Mouse (Mus musculus) kidney, embryonic 15.5 days (tissue): ENCODE data around the gene Rassf3. TPM values are rescaled to one million over a fixed set of nuclear protein-coding genes. Genes with fewer than 3 reads are reported as not detected.

Experiments
- ATAC-seq: fragments of 200-750 bp; cut with Nextera tagmentation; replicated peaks from 2 replicates; pipeline ENCODE4 v1.8.0; 2017; ENCODE audit warnings: moderate TSS enrichment; ENCODE audit not compliant: low FRiP score
- H3K27ac ChIP-seq: fragments of 300-500 bp; sonication (generic); 2 replicates; pipeline ENCODE4 v1.5.1; 2015; ENCODE audit warnings: mild to moderate bottlenecking, inconsistent platforms
- H3K27me3 ChIP-seq: fragments of 300-500 bp; sonication (generic); 2 replicates; pipeline ENCODE4 v1.6.1; 2015; ENCODE audit warnings: inconsistent platforms
- H3K36me3 ChIP-seq: fragments of 300-500 bp; sonication (generic); 2 replicates; pipeline ENCODE4 v1.6.1; 2015; ENCODE audit warnings: inconsistent platforms
- H3K4me1 ChIP-seq: fragments of 300-500 bp; sonication (generic); 2 replicates; pipeline ENCODE4 v1.6.1; 2015; ENCODE audit warnings: inconsistent platforms
- H3K4me2 ChIP-seq: fragments of 300-500 bp; sonication (generic); 2 replicates; pipeline ENCODE4 v1.6.1; 2015; ENCODE audit warnings: moderate library complexity, mild to moderate bottlenecking, inconsistent platforms
- H3K4me3 ChIP-seq: fragments of 300-500 bp; sonication (generic); replicated peaks from 2 replicates; pipeline ENCODE4 v1.5.1; 2015; ENCODE audit warnings: mild to moderate bottlenecking, inconsistent platforms
- H3K9ac ChIP-seq: fragments of 300-500 bp; sonication (generic); 2 replicates; pipeline ENCODE4 v1.6.1; 2015; ENCODE audit warnings: mild to moderate bottlenecking, inconsistent platforms
- H3K9me3 ChIP-seq: fragments of 300-500 bp; sonication (generic); replicated peaks from 2 replicates; pipeline ENCODE4 v1.6.1; 2016; ENCODE audit warnings: inconsistent platforms
- WGBS: fragments of 180-500 bp; shearing (Covaris S2); methylation state at CpG from one replicate; pipeline ENCODE4 v1.1.7; 2015; ENCODE audit warnings: mixed read lengths; 5-methylcytosine and 5-hydroxymethylcytosine counted together
- polyA plus RNA-seq: library from polyadenylated mRNA; unstranded; fragments of >200 nt; fragmentation: Nextera tagmentation; extraction: Ambion mirVana; gene quantifications from 2 replicates; pipeline ENCODE4 v1.2.1, GENCODE M21; 2015

Rassf3 gene
- polyA plus RNA-seq, 1 experiment from 2014 or later = 13.8 TPM

DNA sequence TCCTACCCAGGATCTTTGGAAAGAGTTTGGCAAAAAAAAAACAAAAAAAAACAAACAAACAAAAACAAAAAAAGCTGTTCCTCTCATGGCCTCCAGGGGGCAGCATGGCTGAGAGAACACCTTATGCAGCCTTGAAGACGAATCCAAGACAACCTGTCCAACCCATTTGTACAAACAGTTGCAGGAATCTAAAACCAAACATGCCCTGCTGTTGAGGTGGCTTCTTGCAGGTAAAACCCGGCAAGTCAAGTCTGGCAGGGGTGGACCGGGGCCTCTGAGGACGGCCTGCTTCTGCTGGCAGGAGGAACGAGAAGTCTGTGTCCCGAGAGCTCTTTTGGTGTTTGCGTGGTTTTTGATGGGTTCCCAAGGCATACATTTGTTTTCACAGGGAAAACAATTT lies 66.4 kb downstream of the Rassf3 start:
- Histone ChIP-seq H3K9ac (no peak overlapping the region), H3K36me3 (peaks cover 21% of the 10 kb centered on the region), H3K27ac (no peak overlapping the region), H3K9me3 (no peaks in the 10 kb centered on the region), H3K4me3 (no peak overlapping the region), H3K4me2 (no peak overlapping the region), H3K27me3 (no peaks in the 10 kb centered on the region), H3K4me1 (peaks cover 21% of the 10 kb centered on the region)
- WGBS = 72% methylated on average over 7 of the region's 7 CpGs
- ATAC-seq = no peak

GRCm38 (mm10) chr10:121403946-121404345 lies 72.2 kb downstream of the Rassf3 start:
- Histone ChIP-seq H3K4me1 (no peaks in the 10 kb centered on the region), H3K27me3 (no peaks in the 10 kb centered on the region), H3K36me3 (0 out of 2 replicates have a peak, but pooled peaks cover 4% of the 10 kb centered on the region), H3K4me2 (no peak overlapping the region), H3K27ac (no peak overlapping the region), H3K9ac (no peak overlapping the region), H3K4me3 (no peak overlapping the region), H3K9me3 (no peaks in the 10 kb centered on the region)
- WGBS = 72% methylated on average over 6 of the region's 9 CpGs
- ATAC-seq = no peak

GRCm38 (mm10) chr10:121403104-121403503 lies 73.0 kb downstream of the Rassf3 start:
- Histone ChIP-seq H3K27ac (no peak overlapping the region), H3K27me3 (no peaks in the 10 kb centered on the region), H3K4me2 (no peak overlapping the region), H3K4me3 (no peak overlapping the region), H3K9me3 (no peaks in the 10 kb centered on the region), H3K4me1 (no peaks in the 10 kb centered on the region), H3K9ac (no peak overlapping the region), H3K36me3 (0 out of 2 replicates have a peak, but pooled peaks cover 4% of the 10 kb centered on the region)
- WGBS = 75% methylated on average over 9 of the region's 9 CpGs
- ATAC-seq = no peak

- no peaks in the 10 kb centered on the region for H3K9me3 ChIP-seq
- H3K4me3 ChIP-seq = no peak overlapping the region
- H3K36me3 ChIP-seq = peaks cover 16% of the 10 kb centered on the region
- WGBS = 72% methylated on average over 7 of the region's 7 CpGs
- no peaks in the 10 kb centered on the region for H3K4me1 ChIP-seq
- no peak for ATAC-seq
- no peak overlapping the region for H3K4me2 ChIP-seq
- no peaks in the 10 kb centered on the region for H3K27me3 ChIP-seq
- H3K27ac ChIP-seq = no peak overlapping the region
- no peak overlapping the region for H3K9ac ChIP-seq
Observed at GRCm38 (mm10) chr10:121401005-121401404, 75.1 kb downstream of the Rassf3 start.

- WGBS = 89% methylated on average over 7 of the region's 7 CpGs
- Histone ChIP-seq H3K9me3 (no peaks in the 10 kb centered on the region), H3K4me1 (no peaks in the 10 kb centered on the region), H3K36me3 (peaks cover 39% of the 10 kb centered on the region), H3K27ac (no peak overlapping the region), H3K4me2 (no peak overlapping the region), H3K4me3 (no peak overlapping the region), H3K27me3 (no peaks in the 10 kb centered on the region), H3K9ac (no peak overlapping the region)
- ATAC-seq = no peak
Observed at GRCm38 (mm10) chr10:121398599-121398998, 77.5 kb downstream of the Rassf3 start.

- 75% methylated on average over 20 of the region's 20 CpGs for WGBS
- no peaks in the 10 kb centered on the region for H3K9me3 ChIP-seq
- no peak overlapping the region for H3K9ac ChIP-seq
- no peak overlapping the region for H3K27ac ChIP-seq
- no peak for ATAC-seq
- H3K4me3 ChIP-seq = no peak overlapping the region
- no peaks in the 10 kb centered on the region for H3K27me3 ChIP-seq
- no peaks in the 10 kb centered on the region for H3K4me1 ChIP-seq
- H3K36me3 ChIP-seq = peaks cover 64% of the 10 kb centered on the region
- no peak overlapping the region for H3K4me2 ChIP-seq
Observed at GRCm38 (mm10) chr10:121395542-121396176, 80.5 kb downstream of the Rassf3 start.

DNA sequence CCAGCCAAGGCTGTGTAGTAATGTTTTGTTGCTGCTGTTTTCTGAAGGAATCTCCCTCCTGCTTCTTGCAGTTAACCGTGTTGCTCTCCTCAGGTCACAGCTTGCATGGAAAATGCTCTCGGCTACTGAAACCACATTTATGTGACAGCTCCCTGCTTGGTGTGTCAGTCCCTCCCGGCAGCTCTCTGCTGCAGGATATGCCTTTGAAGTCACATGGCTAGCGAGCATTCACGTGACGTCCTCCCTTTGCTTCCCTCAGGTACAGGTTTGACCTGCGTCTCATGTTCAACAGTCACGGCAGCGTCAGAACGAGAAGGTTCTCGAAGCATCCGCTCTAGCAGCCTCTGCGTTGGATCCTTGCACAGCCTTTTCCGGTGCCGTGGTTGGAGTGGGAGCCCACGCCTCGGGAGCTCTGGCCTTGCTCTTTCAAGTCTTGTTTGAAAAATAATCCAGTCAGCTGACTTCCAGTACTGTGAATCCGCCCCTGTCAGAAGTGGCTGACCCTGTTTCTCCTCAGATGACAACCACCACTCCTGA lies 81.3 kb downstream of the Rassf3 start:
- H3K4me3 ChIP-seq = no peak overlapping the region

DNA sequence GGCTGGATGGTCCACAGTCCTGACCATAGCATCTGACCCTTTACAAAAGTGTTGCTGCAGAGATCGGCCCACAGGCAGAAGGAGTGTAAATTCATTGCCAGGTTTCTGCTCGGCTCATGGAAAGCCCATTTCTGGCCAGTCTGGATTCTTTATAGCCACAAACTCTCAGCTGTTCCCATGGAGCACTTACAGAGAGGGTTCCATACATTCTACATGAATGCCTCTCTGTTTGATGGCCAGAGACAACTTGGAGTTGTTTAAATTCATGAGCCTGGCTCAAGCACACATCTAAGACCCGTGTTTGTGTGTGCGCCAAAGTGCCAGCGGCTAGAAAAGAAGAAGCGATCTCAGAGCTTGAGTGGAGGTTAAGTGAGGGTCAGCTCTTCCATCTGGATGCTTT lies 81.9 kb downstream of the Rassf3 start:
- H3K4me1 ChIP-seq = no peaks in the 10 kb centered on the region
- no peak overlapping the region for H3K4me2 ChIP-seq
- H3K27me3 ChIP-seq = no peaks in the 10 kb centered on the region
- no peak overlapping the region for H3K9ac ChIP-seq
- H3K4me3 ChIP-seq = no peak overlapping the region
- WGBS = 78% methylated on average over 6 of the region's 6 CpGs
- ATAC-seq = no peak
- H3K27ac ChIP-seq = no peak overlapping the region
- H3K9me3 ChIP-seq = no peaks in the 10 kb centered on the region
- peaks cover 77% of the 10 kb centered on the region for H3K36me3 ChIP-seq

More for the DNA sequence above, 81.3 kb downstream of the Rassf3 start:
- Histone ChIP-seq H3K27me3 (no peaks in the 10 kb centered on the region), H3K4me2 (no peak overlapping the region), H3K4me1 (no peaks in the 10 kb centered on the region), H3K9me3 (no peaks in the 10 kb centered on the region), H3K9ac (no peak overlapping the region), H3K27ac (no peak overlapping the region), H3K36me3 (peaks cover 72% of the 10 kb centered on the region)
- 72% methylated on average over 18 of the region's 18 CpGs for WGBS
- ATAC-seq = no peak

- Histone ChIP-seq H3K27me3 (no peaks in the 10 kb centered on the region), H3K4me1 (no peaks in the 10 kb centered on the region), H3K4me2 (no peak overlapping the region), H3K9ac (no peak overlapping the region), H3K9me3 (no peaks in the 10 kb centered on the region), H3K27ac (no peak overlapping the region), H3K36me3 (peaks cover 93% of the 10 kb centered on the region), H3K4me3 (no peak overlapping the region)
- ATAC-seq = no peak
- 92% methylated on average over 8 of the region's 8 CpGs for WGBS
Observed at GRCm38 (mm10) chr10:121391901-121392300, 84.2 kb downstream of the Rassf3 start.

GRCm38 (mm10) chr10:121390602-121391001 lies 85.5 kb downstream of the Rassf3 start:
- 79% methylated on average over 10 of the region's 10 CpGs for WGBS
- Histone ChIP-seq H3K36me3 (peaks cover 83% of the 10 kb centered on the region), H3K4me1 (no peaks in the 10 kb centered on the region), H3K9me3 (no peaks in the 10 kb centered on the region), H3K27ac (no peak overlapping the region), H3K4me3 (no peak overlapping the region), H3K4me2 (no peak overlapping the region), H3K27me3 (no peaks in the 10 kb centered on the region), H3K9ac (no peak overlapping the region)
- no peak for ATAC-seq

- H3K9ac ChIP-seq = no peak overlapping the region
- H3K36me3 ChIP-seq = peaks cover 84% of the 10 kb centered on the region
- H3K27me3 ChIP-seq = no peaks in the 10 kb centered on the region
- H3K27ac ChIP-seq = no peak overlapping the region
- no peaks in the 10 kb centered on the region for H3K4me1 ChIP-seq
- no peak overlapping the region for H3K4me3 ChIP-seq
- no peak for ATAC-seq
- no peak overlapping the region for H3K4me2 ChIP-seq
- H3K9me3 ChIP-seq = no peaks in the 10 kb centered on the region
- WGBS = 40% methylated on average over 9 of the region's 9 CpGs
Observed at GRCm38 (mm10) chr10:121386347-121386746, 89.8 kb downstream of the Rassf3 start.

DNA sequence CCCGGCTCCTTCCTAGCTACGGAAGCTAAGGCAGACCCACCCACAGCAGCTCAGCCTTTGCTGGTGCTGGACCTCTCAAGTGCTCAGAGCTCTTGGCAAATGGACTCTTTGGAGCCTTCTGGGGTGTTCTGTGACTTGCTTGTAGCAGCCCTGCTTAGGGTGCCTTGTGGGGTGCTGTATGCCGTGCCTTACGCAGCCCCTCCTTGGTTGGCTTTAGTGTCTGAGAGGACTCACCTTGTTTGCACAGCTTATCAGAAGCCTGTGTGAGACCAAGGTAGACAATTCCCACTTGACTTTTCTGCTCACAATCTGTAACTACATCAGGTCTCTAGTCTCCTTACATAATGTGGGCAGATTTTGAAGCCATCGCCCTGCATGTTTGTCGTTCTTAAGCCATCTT lies 90.5 kb downstream of the Rassf3 start:
- Histone ChIP-seq H3K4me3 (no peak overlapping the region), H3K9me3 (no peaks in the 10 kb centered on the region), H3K4me2 (no peak overlapping the region), H3K9ac (no peak overlapping the region), H3K27me3 (no peaks in the 10 kb centered on the region), H3K4me1 (no peaks in the 10 kb centered on the region), H3K36me3 (peaks cover 84% of the 10 kb centered on the region), H3K27ac (no peak overlapping the region)
- WGBS = 94% methylated on average over 6 of the region's 6 CpGs
- no peak for ATAC-seq

DNA sequence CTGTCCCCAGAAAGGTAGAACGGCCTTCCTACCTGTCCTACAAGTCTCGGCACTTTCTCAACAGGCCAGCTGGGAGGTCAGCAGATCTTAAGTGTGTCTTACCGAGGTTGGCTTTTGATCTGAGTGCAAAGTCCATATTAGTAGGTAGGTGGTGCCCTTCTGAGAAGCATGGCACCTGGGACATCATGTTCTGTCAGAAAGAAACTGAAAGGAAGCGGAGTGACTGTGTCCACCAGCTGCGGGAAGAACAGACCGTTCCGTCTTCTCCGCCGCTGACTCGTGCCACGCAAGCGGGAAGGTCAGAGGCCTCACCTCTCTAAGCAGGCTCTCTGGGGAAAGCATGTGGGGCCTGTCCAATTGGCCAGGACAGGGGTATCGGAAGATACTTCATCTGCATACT lies 91.4 kb downstream of the Rassf3 start:
- Histone ChIP-seq H3K9me3 (no peaks in the 10 kb centered on the region), H3K27me3 (no peaks in the 10 kb centered on the region), H3K9ac (no peak overlapping the region), H3K4me2 (no peak overlapping the region), H3K36me3 (peaks cover 84% of the 10 kb centered on the region), H3K4me1 (no peaks in the 10 kb centered on the region), H3K27ac (no peak overlapping the region), H3K4me3 (no peak overlapping the region)
- no peak for ATAC-seq
- WGBS = 89% methylated on average over 13 of the region's 13 CpGs
